In genomic region chr7:27541431-27541830, GRCm38 (mm10) we compare ENCODE assay signal across 8 mouse cellular contexts. TPM values are rescaled to one million over a fixed set of nuclear protein-coding genes. Genes with fewer than 3 reads are reported as not detected.
DNase-seq lines count a peak whose midpoint lies in the region; ATAC-seq and TF ChIP-seq lines count a peak whose summit lies in the region.

No protein-coding gene starts in this region.

- no peak overlapping the region for H3K4me3 ChIP-seq in kidney, embryonic 15.5 days (replicated peaks)
- H3K4me3 ChIP-seq in liver, embryonic 12.5 days, result peak overlapping the region; percentile 65
- H3K4me3 ChIP-seq in olfactory bulb, adult 2 months (ENCODE audit: insufficient read depth, low read depth, low read length), result peak overlapping the region; percentile 70

- no peak overlapping the region for H3K9ac ChIP-seq in kidney, embryonic 15.5 days
- H3K9ac ChIP-seq in liver, embryonic 12.5 days, result peak overlapping the region; percentile 80

- H3K9me3 ChIP-seq in kidney, embryonic 15.5 days (replicated peaks), result no peaks in the 10 kb centered on the region
- no peaks in the 10 kb centered on the region for H3K9me3 ChIP-seq in liver, embryonic 12.5 days (replicated peaks)

- no peak overlapping the region for H3K27ac ChIP-seq in kidney, embryonic 15.5 days
- H3K27ac ChIP-seq in liver, embryonic 12.5 days, result peak overlapping the region; percentile 91
- H3K27ac ChIP-seq in olfactory bulb, adult 2 months (ENCODE audit: insufficient read depth, low read depth, low read length), result peak overlapping the region; percentile 68

- H3K27me3 ChIP-seq in kidney, embryonic 15.5 days, result no peaks in the 10 kb centered on the region
- H3K27me3 ChIP-seq in liver, embryonic 12.5 days (replicated peaks), result no peaks in the 10 kb centered on the region

- H3K36me3 ChIP-seq in kidney, embryonic 15.5 days, result peaks cover 15% of the 10 kb centered on the region
- H3K36me3 ChIP-seq in liver, embryonic 12.5 days, result peaks cover 32% of the 10 kb centered on the region

- WGBS in kidney, embryonic 15.5 days, result 68% methylated on average over 16 of the region's 16 CpGs
- 73% methylated on average over 16 of the region's 16 CpGs for WGBS in liver, embryonic 12.5 days (ENCODE audit: insufficient replicate concordance)
- 27% methylated on average over 16 of the region's 16 CpGs for WGBS in olfactory bulb, adult 2 months

- ATAC-seq in kidney, embryonic 15.5 days (replicated peaks; ENCODE audit: low FRiP score), result no peak
- ATAC-seq in hematopoietic stem cell, adult 5-6 weeks (replicated peaks in 1 of 2; ENCODE audit: insufficient read depth in 1 of 2, low FRiP score in 2 of 2, low TSS enrichment in 1 of 2, low read depth in 1 of 2, poor library complexity in 2 of 2, severe bottlenecking in 2 of 2), result peak; percentile 78 to 81
- ATAC-seq in liver, embryonic 12.5 days, result no peak

- TF ChIP-seq CTCF in brain, embryonic 14.5 days (IDR thresholded peaks at IDR 0.05; ENCODE audit: borderline replicate concordance, extremely low read depth, insufficient read depth, insufficient read length), result no peak
- TF ChIP-seq CTCF in olfactory bulb, adult 2 months (IDR thresholded peaks at IDR 0.05; ENCODE audit: insufficient read depth, low read depth, low read length), result no peak

- H3K4me1 ChIP-seq in kidney, embryonic 15.5 days, result peaks cover 22% of the 10 kb centered on the region
- H3K4me1 ChIP-seq in liver, embryonic 12.5 days, result peaks cover 83% of the 10 kb centered on the region
- H3K4me1 ChIP-seq in olfactory bulb, adult 2 months (ENCODE audit: control insufficient read depth, insufficient read depth, low read length), result peaks cover 18% of the 10 kb centered on the region

- no peak for DNase-seq in kidney, adult 8-10 months
- DNase-seq in brain, embryonic 14.5 days (ENCODE audit: low read depth), result peak; percentile 68
- DNase-seq in ovary, postnatal 10 days (ENCODE audit: low spot score), result no peak
- DNase-seq in MN1 (ENCODE audit: low spot score), result no peak

- no peak for TF ChIP-seq POLR2A in brain, embryonic 14.5 days (IDR thresholded peaks at IDR 0.05; ENCODE audit: borderline replicate concordance, extremely low read depth, insufficient read depth, insufficient read length, poor library complexity, severe bottlenecking)
- no peak for TF ChIP-seq POLR2A in olfactory bulb, adult 2 months (IDR thresholded peaks at IDR 0.05; ENCODE audit: insufficient read depth, low read depth, low read length)

- peak overlapping the region; percentile 92 for H3K4me2 ChIP-seq in kidney, embryonic 15.5 days
- H3K4me2 ChIP-seq in liver, embryonic 12.5 days, result peak overlapping the region; percentile 87

RNA-seq across cellular contexts. Expression of gene Pld3, which starts 11.6 kb away (rescaled TPM):
- polyA plus RNA-seq in kidney, embryonic 15.5 days (2015; fragmentation: Nextera tagmentation; extraction: Ambion mirVana), result 83.1 and 90.5 TPM in 2 replicates
- 192 and 200 TPM in 2 replicates for polyA plus RNA-seq in brain, embryonic 14.5 days (2012; rRNA removed)
- 15.2 and 18.9 TPM in 2 replicates for total RNA-seq in hematopoietic stem cell, adult 5-6 weeks (2017)
- 46.6 and 49.1 TPM in 2 replicates for polyA plus RNA-seq in liver, embryonic 12.5 days (2016; fragmentation: Nextera tagmentation; extraction: Ambion mirVana)
- not detected in 2 replicates for polyA plus RNA-seq in olfactory bulb, adult 2 months (2012; ENCODE audit: insufficient read depth, insufficient read length, low replicate concordance, missing spikeins)

RNA-seq across cellular contexts. Expression of gene 2310022A10Rik, which starts 11.6 kb away (rescaled TPM):
- 26.9 and 29.4 TPM in 2 replicates for polyA plus RNA-seq in kidney, embryonic 15.5 days (2015; fragmentation: Nextera tagmentation; extraction: Ambion mirVana)
- 42.8 and 52.7 TPM in 2 replicates for polyA plus RNA-seq in brain, embryonic 14.5 days (2012; rRNA removed)
- total RNA-seq in hematopoietic stem cell, adult 5-6 weeks (2017), result 4.8 and 7.4 TPM in 2 replicates
- polyA plus RNA-seq in liver, embryonic 12.5 days (2016; fragmentation: Nextera tagmentation; extraction: Ambion mirVana), result 26.3 and 27.5 TPM in 2 replicates
- not detected in 2 replicates for polyA plus RNA-seq in olfactory bulb, adult 2 months (2012; ENCODE audit: insufficient read depth, insufficient read length, low replicate concordance, missing spikeins)

RNA-seq across cellular contexts. Expression of gene Hipk4, which starts 18.4 kb away (rescaled TPM):
- polyA plus RNA-seq in kidney, embryonic 15.5 days (2015; fragmentation: Nextera tagmentation; extraction: Ambion mirVana), result 0.39 and 0.92 TPM in 2 replicates
- 1.5 and 1.8 TPM in 2 replicates for polyA plus RNA-seq in brain, embryonic 14.5 days (2012; rRNA removed)
- total RNA-seq in hematopoietic stem cell, adult 5-6 weeks (2017), result 0.31 TPM in 1 of 2 replicates, not detected in the other
- 0.17 and 0.23 TPM in 2 replicates for polyA plus RNA-seq in liver, embryonic 12.5 days (2016; fragmentation: Nextera tagmentation; extraction: Ambion mirVana)
- not detected in 2 replicates for polyA plus RNA-seq in olfactory bulb, adult 2 months (2012; ENCODE audit: insufficient read depth, insufficient read length, low replicate concordance, missing spikeins)

RNA-seq across cellular contexts. Expression of gene Prx, which starts 42.3 kb away (rescaled TPM):
- 4.0 and 4.8 TPM in 2 replicates for polyA plus RNA-seq in kidney, embryonic 15.5 days (2015; fragmentation: Nextera tagmentation; extraction: Ambion mirVana)
- 1.8 and 2.4 TPM in 2 replicates for polyA plus RNA-seq in brain, embryonic 14.5 days (2012; rRNA removed)
- 1.1 and 1.5 TPM in 2 replicates for total RNA-seq in hematopoietic stem cell, adult 5-6 weeks (2017)
- polyA plus RNA-seq in liver, embryonic 12.5 days (2016; fragmentation: Nextera tagmentation; extraction: Ambion mirVana), result 0.91 and 1.2 TPM in 2 replicates
- not detected in 2 replicates for polyA plus RNA-seq in olfactory bulb, adult 2 months (2012; ENCODE audit: insufficient read depth, insufficient read length, low replicate concordance, missing spikeins)

RNA-seq across cellular contexts. Expression of gene Akt2, which starts 49.9 kb away (rescaled TPM):
- polyA plus RNA-seq in kidney, embryonic 15.5 days (2015; fragmentation: Nextera tagmentation; extraction: Ambion mirVana), result 97.9 and 106 TPM in 2 replicates
- polyA plus RNA-seq in brain, embryonic 14.5 days (2012; rRNA removed), result 74.2 and 78.8 TPM in 2 replicates
- total RNA-seq in hematopoietic stem cell, adult 5-6 weeks (2017), result 56.0 and 63.1 TPM in 2 replicates
- 45.0 and 45.2 TPM in 2 replicates for polyA plus RNA-seq in liver, embryonic 12.5 days (2016; fragmentation: Nextera tagmentation; extraction: Ambion mirVana)
- polyA plus RNA-seq in olfactory bulb, adult 2 months (2012; ENCODE audit: insufficient read depth, insufficient read length, low replicate concordance, missing spikeins), result not detected in 2 replicates

Comparison
In these comparisons a context has a peak if more than half of its experiments do, and no peak if none do; other contexts are left out.
1. ATAC-seq: peak in hematopoietic stem cell, adult 5-6 weeks (2 of 2); none in kidney, embryonic 15.5 days (single experiment) and liver, embryonic 12.5 days (single experiment).
2. RNA of gene Pld3, which starts 11.6 kb away (polyA plus RNA-seq): 192 to 200 TPM in brain, embryonic 14.5 days, 83.1 to 90.5 TPM in kidney, embryonic 15.5 days and 46.6 to 49.1 TPM in liver, embryonic 12.5 days; not detected in olfactory bulb, adult 2 months; every median in the first group is over 10 times any median in the second.
3. RNA of gene 2310022A10Rik, which starts 11.6 kb away (polyA plus RNA-seq): 42.8 to 52.7 TPM in brain, embryonic 14.5 days, 26.9 to 29.4 TPM in kidney, embryonic 15.5 days and 26.3 to 27.5 TPM in liver, embryonic 12.5 days; not detected in olfactory bulb, adult 2 months; every median in the first group is over 10 times any median in the second.